Mouse (Mus musculus) small intestine, adult 2 months (tissue): ENCODE data around the gene Usp29. TPM values are rescaled to one million over a fixed set of nuclear protein-coding genes. Genes with fewer than 3 reads are reported as not detected.
"Not testable (repeated sequence)": the region's sequence is repeated elsewhere in the genome, so short reads cannot be mapped to it uniquely, and the experiment has no call there.

Experiments used
- H3K27ac ChIP-seq: fragments of 200-500 bp; 2 replicates; pipeline ENCODE4 v1.5.1; 2012; ENCODE audit warnings: low read depth, low read length, control low read depth, inconsistent platforms; ENCODE audit not compliant: insufficient read depth
- H3K27me3 ChIP-seq: fragments of 200-500 bp; 2 replicates; pipeline ENCODE4 v1.6.1; 2012; ENCODE audit warnings: mild to moderate bottlenecking, moderate library complexity, low read length, inconsistent platforms; ENCODE audit not compliant: control insufficient read depth, insufficient read depth
- H3K36me3 ChIP-seq: fragments of 200-500 bp; 2 replicates; pipeline ENCODE4 v1.6.1; 2012; ENCODE audit warnings: mild to moderate bottlenecking, low read length, control low read depth, inconsistent platforms; ENCODE audit not compliant: control insufficient read depth, insufficient read depth
- H3K4me1 ChIP-seq: fragments of 200-500 bp; 2 replicates; pipeline ENCODE4 v1.6.1; 2012; ENCODE audit warnings: low read length, inconsistent platforms, mixed read lengths; ENCODE audit not compliant: control insufficient read depth, insufficient read depth, insufficient read length
- H3K4me3 ChIP-seq: fragments of 200-500 bp; 2 replicates; pipeline ENCODE4 v1.5.1; 2012; ENCODE audit warnings: low read depth, mild to moderate bottlenecking, control low read depth, inconsistent platforms, low read length, moderate library complexity
- CTCF ChIP-seq: fragments of 200-500 bp; IDR thresholded peaks from 2 replicates; pipeline ENCODE4 v1.5.1; 2012; ENCODE audit warnings: low read depth, mild to moderate bottlenecking, control low read depth, inconsistent platforms, low read length, moderate library complexity, mixed read lengths; ENCODE audit not compliant: insufficient replicate concordance, insufficient read length; ENCODE audit errors: extremely low read depth
- POLR2A ChIP-seq: fragments of 200-500 bp; IDR thresholded peaks from 2 replicates; pipeline ENCODE4 v1.6.1; 2012; ENCODE audit warnings: low read depth, mild to moderate bottlenecking, control low read depth, inconsistent platforms, low read length, moderate library complexity
- WGBS: fragments of 180-500 bp; shearing (Covaris S2); methylation state at CpG from one replicate; pipeline ENCODE4 v1.1.7; 2018; 5-methylcytosine and 5-hydroxymethylcytosine counted together
- polyA plus RNA-seq: library from polyadenylated mRNA; depleted of rRNA; stranded (reverse); fragments of >200 nt; gene quantifications from 2 replicates; pipeline ENCODE4 v1.2.3, GENCODE M21; 2012

Usp29 gene
- polyA plus RNA-seq, 1 experiment, result 0.09 TPM

DNA sequence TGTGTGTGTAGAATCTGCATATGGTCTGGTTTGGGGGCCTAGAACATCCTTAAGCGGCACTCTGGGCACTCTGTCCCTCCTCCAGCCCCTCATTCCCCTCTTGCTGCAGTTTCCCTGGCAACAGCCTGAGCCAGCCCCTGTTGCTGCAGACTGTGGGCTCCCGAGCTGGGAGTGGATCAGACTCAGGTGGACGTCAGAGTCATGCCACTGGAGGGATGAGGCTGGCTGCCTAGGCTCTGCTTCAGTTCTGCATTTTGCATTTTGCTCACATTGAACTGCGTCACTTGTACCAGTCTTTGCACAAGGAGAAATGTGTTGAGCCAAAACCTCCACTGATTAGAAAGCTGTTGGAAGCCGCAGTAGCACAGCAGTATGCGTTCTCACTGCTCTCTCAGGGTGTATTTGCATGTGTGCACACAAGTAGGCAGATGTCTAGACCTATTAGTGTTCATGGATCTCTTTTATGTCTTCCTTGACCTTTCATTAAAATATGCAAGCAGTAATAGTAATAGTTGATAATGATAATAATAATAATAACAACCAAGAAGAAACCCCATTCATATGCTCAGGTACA lies 151.2 kb downstream of the Usp29 start:
- Histone ChIP-seq H3K27me3 (no peaks in the 10 kb centered on the region), H3K36me3 (no peaks in the 10 kb centered on the region), H3K4me3 (no peak overlapping the region), H3K27ac (no peak overlapping the region), H3K4me1 (no peaks in the 10 kb centered on the region)
- no peak for TF ChIP-seq POLR2A
- no peak for TF ChIP-seq CTCF
- 57% methylated on average over 6 of the region's 6 CpGs for WGBS

DNA sequence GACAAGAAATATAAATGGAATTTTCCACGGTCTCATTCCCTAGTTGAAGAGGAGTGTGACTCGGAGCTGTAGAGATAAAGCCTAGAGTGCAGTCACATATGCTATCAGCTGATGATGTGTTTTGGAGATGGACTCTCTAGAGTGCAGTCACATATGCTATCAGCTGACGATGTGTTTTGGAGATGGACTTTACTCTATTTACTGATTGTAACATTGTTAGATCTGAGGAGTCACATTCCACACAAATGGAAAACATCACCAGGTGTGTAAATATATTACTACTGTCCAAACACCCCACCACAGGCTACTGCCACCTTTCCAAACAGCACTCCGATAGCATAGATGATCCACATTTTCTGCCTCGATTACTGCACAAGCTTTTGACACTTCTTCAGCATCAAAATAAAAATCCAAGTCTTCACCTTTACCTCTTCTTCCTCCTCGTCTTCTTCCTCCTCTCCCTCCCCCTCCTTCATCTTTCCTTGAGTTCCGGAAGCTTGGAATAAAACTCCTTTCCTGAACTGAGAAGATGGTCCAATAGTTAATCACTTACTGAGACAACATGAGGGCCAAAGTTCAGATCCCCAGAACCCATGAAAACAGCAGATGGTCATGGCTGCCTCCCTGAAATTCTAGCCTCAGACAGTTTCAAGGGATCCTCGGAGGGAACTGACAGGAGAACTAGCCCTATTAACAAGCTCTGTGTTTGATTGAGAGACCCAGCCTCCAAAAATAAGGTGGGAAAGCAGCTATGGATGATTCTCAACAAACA lies 153.2 kb downstream of the Usp29 start:
- WGBS, result 52% methylated on average over 8 of the region's 8 CpGs
- no peaks in the 10 kb centered on the region for H3K4me1 ChIP-seq
- TF ChIP-seq POLR2A, result no peak
- no peak for TF ChIP-seq CTCF
- no peaks in the 10 kb centered on the region for H3K36me3 ChIP-seq
- no peak overlapping the region for H3K4me3 ChIP-seq
- H3K27me3 ChIP-seq, result no peaks in the 10 kb centered on the region
- H3K27ac ChIP-seq, result no peak overlapping the region

DNA sequence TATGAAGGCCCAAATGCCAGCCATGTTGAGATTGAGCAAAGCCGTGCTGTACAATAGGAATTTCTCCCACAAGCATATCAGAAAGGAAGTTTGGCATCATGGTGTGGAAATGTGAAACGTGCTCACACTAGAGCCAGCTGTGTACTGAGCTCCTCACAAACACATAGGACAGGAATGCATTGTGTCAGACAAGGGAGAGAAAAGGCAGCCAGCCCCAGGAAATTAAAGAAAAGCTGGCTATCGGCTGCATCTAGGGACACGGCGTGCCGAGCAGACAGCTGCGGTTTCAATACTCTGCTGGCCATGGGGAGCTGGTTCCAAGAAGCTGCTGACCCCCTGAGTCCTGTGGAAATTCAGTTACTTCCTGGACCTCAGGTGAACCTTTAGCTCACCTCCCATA lies 155.0 kb downstream of the Usp29 start:
- WGBS, result 79% methylated on average over 7 of the region's 7 CpGs
- no peak overlapping the region for H3K27ac ChIP-seq
- no peaks in the 10 kb centered on the region for H3K4me1 ChIP-seq
- H3K27me3 ChIP-seq, result no peaks in the 10 kb centered on the region
- H3K36me3 ChIP-seq, result no peaks in the 10 kb centered on the region
- TF ChIP-seq POLR2A, result no peak
- no peak overlapping the region for H3K4me3 ChIP-seq

DNA sequence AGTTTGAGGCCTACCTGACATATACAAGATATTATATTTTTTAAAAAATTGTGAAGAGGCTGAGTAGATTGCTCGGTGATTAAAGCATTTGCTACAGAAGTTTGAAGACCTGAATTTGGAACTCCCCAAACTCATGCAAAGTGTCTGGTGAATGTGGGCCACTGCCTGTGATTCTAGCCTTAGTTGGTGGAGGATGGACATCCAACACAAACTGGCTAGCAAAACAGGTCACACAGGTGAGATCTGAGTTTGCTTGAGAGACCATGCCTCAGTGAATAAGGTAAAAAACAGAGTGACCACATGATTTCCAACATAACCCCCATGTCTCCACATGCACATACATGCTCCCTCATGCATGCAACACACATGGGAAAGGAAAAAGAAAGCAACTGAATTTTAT lies 156.5 kb downstream of the Usp29 start:
- TF ChIP-seq CTCF (no peak), POLR2A (no peak)
- Histone ChIP-seq H3K27ac (no peak overlapping the region), H3K36me3 (no peaks in the 10 kb centered on the region), H3K4me3 (no peak overlapping the region), H3K27me3 (no peaks in the 10 kb centered on the region), H3K4me1 (no peaks in the 10 kb centered on the region)
- 92% methylated on average over 1 of the region's 1 CpGs for whole genome bisulfite sequencing

DNA sequence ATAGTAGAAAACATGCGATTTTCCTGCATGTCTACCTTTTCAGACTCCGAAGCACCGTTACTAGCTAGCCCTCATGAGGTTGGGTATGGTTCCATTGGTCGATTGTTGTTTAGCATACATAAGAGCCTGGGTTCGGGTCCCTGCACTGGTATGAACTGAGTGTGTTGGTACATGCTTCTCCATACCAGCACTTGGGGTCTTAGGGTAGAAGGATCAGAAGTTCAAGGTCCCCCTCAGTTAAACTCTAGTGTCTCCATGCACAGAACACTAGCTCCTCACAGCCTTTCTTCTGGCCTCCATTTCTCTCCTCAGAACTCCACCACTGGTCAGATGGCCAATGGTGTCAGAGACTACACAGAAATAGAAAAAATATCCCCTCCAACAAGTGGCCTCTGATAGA lies 159.5 kb downstream of the Usp29 start:
- TF ChIP-seq POLR2A (no peak), CTCF (no peak)
- Histone ChIP-seq H3K27me3 (no peaks in the 10 kb centered on the region), H3K4me1 (no peaks in the 10 kb centered on the region)

DNA sequence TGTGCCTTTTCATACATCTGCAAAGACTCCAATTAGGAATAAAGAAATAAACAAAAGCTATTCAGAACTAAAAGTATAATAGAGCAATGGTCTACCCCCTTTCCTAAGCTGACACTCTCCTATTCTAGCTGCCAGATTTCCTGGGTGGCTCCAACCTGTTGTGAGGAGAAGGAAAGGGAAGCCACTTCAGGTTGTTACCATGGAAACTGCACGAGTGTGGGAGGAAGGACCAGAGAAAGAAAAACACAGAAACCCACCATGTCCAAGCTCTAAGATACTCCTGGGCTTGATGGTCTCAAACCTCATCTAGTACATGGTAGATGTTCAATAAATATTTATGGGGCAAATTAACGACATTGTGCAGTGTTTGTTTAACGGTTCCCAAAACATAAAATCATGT lies 160.8 kb downstream of the Usp29 start:
- 45% methylated on average over 3 of the region's 3 CpGs for WGBS
- no peaks in the 10 kb centered on the region for H3K27me3 ChIP-seq
- no peak overlapping the region for H3K27ac ChIP-seq
- no peaks in the 10 kb centered on the region for H3K36me3 ChIP-seq
- H3K4me1 ChIP-seq, result no peaks in the 10 kb centered on the region
- no peak overlapping the region for H3K4me3 ChIP-seq
- no peak for TF ChIP-seq POLR2A
- TF ChIP-seq CTCF, result no peak

More for the DNA sequence above, 159.5 kb downstream of the Usp29 start:
- Histone ChIP-seq H3K27ac (no peak overlapping the region), H3K36me3 (no peaks in the 10 kb centered on the region), H3K4me3 (no peak overlapping the region)
- 91% methylated on average over 5 of the region's 5 CpGs for WGBS

DNA sequence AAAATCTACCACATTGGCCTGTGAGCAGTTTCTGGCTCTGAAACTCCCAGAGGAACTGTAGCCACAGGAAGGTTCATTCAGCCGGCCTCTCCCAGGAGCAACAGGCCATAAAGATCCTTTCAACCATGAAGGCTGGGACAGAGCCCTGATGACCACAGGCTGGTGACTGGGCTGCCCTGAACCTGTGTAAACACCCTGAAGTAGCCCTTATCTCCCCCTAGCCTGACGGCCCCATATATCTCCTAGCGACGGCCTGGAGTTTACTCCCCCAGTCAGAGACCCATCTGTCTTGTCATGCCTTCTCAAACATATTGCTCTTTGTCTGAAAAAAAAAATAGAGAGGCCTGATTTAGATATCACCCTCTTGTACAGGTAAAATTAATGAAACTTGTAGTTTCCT lies 166.6 kb downstream of the Usp29 start:
- H3K27me3 ChIP-seq, H3K36me3 ChIP-seq, H3K4me3 ChIP-seq, H3K27ac ChIP-seq, H3K4me1 ChIP-seq: not testable (repeated sequence)
- WGBS, result 24% methylated on average over 4 of the region's 4 CpGs
